Mouse (Mus musculus): ENCODE results near the gene Spag5.

DNA sequence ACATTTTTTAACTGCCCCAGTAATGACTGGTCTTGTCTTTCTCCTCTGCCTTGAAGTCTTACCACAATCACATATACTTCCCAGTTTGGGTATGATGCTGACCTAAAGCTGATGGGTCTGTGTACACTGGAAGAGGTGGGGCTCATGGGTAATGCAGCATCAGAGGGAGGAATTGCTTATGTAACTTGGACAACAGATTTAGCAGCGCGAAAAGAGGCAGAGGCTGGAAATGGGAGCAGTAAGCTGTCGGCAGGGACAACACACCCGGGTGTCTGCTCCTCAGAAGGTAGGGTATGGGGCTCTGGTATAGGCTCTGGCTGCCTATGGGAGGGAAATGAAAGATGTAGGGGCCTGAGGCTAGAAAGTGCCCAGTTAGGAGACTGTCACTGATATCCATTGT, 10.7 kb upstream of the Spag5 start, which contains the start of gene BC030499:
- TF ChIP-seq CTCF (IDR thresholded peaks at IDR 0.05; ENCODE audit: low read depth) (no peak), EP300 (IDR thresholded peaks at IDR 0.05; ENCODE audit: low read depth) (no peak)

Data from liver, embryonic 14.5 days (tissue).